Mouse (Mus musculus) embryonic fibroblast, embryonic 13.5 days (primary cell): ENCODE measurements at regions not wholly inside any gene's neighbourhood (a gene's known extent, or its start where the extent isn't known, plus 50 kb on each side); places are given as distances from the start of the nearest gene placed in this dataset.

Experiments
- H3K27ac ChIP-seq: 2 replicates; pipeline ENCODE4 v1.5.1; 2012; ENCODE audit warnings: low read length, control low read depth, inconsistent platforms; ENCODE audit not compliant: insufficient read depth
- H3K4me1 ChIP-seq: 2 replicates; pipeline ENCODE4 v1.6.1; 2011; ENCODE audit warnings: low read length; ENCODE audit not compliant: control insufficient read depth, insufficient read depth
- H3K4me3 ChIP-seq: 2 replicates; pipeline ENCODE4 v1.5.1; 2011; ENCODE audit warnings: mild to moderate bottlenecking, control low read depth, low read length; ENCODE audit not compliant: insufficient read depth
- CTCF ChIP-seq: IDR thresholded peaks from 2 replicates; pipeline ENCODE4 v1.5.1; 2011; ENCODE audit warnings: mild to moderate bottlenecking, control low read depth, low read length, moderate library complexity, borderline replicate concordance; ENCODE audit not compliant: insufficient read depth
- POLR2A ChIP-seq: IDR thresholded peaks from 2 replicates; pipeline ENCODE4 v1.6.1; 2011; ENCODE audit warnings: low read depth, mild to moderate bottlenecking, control low read depth, low read length, moderate library complexity

DNA sequence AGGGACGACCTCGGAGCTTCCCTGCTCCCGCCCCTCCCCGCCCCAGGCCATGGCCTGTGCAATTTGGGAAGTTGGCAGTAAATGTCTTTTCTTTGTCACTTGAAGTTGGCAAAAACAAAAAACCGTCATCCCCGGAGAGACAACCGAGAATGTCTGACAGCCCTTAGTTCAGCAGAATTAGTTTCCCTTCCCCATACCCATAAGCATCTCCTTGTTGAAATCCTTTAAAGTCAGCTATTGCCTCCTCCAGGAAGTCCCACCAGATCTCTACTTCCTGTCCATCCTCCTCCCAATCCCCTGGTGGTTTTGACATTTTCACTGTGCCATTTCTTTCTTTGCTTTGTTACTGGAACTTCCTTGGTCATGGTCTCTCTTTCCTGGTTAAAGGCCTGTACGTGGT is 54.8 kb downstream of the Foxb1 start:
- Histone ChIP-seq H3K4me1 (no peaks in the 10 kb centered on the region), H3K4me3 (no peak overlapping the region), H3K27ac (no peak overlapping the region)
- TF ChIP-seq POLR2A (no peak), CTCF (no peak)

- Histone ChIP-seq H3K27ac (no peak overlapping the region), H3K4me1 (no peaks in the 10 kb centered on the region), H3K4me3 (no peak overlapping the region)
- no peak for TF ChIP-seq POLR2A
- TF ChIP-seq CTCF, result no peak
Measured at GRCm38 (mm10) chr9:69705071-69705470, 55.7 kb downstream of the Foxb1 start.

DNA sequence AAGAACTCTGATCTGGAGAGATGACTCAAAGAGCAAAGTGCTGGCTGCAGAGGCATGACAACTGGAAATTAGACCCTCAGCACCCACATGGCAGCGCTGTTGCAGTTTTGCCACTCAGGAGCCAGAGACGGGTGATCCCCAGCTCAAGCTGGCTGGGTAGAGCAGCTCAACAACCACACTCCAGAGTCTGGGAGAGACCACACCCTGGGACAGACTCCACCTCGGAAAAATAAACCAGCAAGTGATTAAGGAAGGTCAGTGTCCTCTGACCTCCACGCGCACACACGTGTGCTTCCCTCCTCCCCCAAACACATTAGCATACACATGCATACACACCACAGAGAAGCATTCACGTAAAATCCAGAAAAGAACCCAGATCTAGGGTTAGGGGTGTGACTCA is 57.0 kb downstream of the Foxb1 start:
- H3K27ac ChIP-seq, result no peak overlapping the region

GRCm38 (mm10) chr9:69702156-69702928 is 58.4 kb downstream of the Foxb1 start:
- Histone ChIP-seq H3K27ac (no peak overlapping the region), H3K4me3 (no peak overlapping the region), H3K4me1 (no peaks in the 10 kb centered on the region)
- no peak for TF ChIP-seq CTCF
- TF ChIP-seq POLR2A, result no peak

More for the DNA sequence above, 57.0 kb downstream of the Foxb1 start:
- no peak for TF ChIP-seq CTCF
- no peak for TF ChIP-seq POLR2A
- Histone ChIP-seq H3K4me3 (no peak overlapping the region), H3K4me1 (no peaks in the 10 kb centered on the region)

DNA sequence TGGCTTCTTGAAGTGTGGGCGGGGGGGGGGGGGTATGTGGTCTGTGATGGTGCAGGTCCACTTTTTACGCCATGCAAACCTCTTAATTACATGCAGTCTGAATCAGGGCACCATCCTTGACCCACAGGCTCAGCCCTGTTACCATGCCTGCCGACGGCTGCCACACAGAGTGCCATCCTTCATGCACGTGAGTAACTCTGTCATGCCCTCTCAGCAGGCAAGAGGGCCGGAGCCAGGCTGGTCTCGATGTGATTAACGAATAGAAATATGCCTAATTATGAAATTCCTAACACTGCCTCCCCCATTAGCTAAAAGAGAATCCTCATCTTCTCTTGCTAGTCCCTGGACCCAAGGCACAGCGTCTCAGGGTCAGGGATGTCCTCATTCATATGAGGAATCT is 60.0 kb downstream of the Foxb1 start:
- Histone ChIP-seq H3K27ac (no peak overlapping the region), H3K4me3 (no peak overlapping the region), H3K4me1 (no peaks in the 10 kb centered on the region)
- no peak for TF ChIP-seq CTCF
- no peak for TF ChIP-seq POLR2A

GRCm38 (mm10) chr9:69691756-69692155 is 69.0 kb downstream of the Foxb1 start:
- H3K4me3 ChIP-seq, result no peak overlapping the region
- TF ChIP-seq CTCF (no peak), POLR2A (no peak)
- H3K27ac ChIP-seq, result no peak overlapping the region
- H3K4me1 ChIP-seq, result no peaks in the 10 kb centered on the region

DNA sequence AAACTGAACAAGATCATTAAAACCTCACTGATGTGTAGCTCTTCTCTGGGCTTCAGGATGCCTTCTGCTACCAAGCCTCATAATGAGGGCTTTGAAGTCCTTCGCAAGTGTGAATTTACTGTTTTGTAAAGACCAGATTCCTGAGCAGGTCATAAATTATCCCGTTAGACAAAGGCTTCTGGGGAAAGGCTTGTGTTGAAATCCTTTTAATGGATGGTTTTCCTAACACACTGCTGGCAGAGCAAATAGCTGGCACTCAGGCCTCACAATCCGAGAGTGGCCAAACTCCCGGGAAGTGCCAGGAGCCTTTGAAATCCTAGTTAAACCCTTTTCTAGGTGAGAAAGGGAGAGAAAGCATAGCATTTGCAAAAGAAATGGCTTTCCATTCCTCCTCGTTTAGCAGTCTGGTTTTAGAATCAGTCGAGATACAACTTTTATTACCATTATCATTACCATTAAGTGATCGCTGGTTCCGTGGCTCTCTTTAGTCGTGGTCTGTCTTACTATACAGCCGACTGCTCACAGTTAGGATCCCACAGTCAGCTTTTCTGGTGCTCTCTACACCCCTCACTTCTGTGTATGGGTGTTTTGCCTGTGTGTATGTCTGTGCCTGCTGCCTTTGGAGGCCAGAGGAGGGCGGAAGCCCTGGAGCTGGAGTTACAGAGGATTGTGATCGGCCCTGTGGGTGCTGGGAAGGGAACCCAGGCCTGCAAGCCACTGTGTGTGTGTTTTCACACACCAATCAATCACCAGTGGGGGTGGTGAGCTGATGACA is 73.2 kb downstream of the Foxb1 start:
- no peak overlapping the region for H3K4me3 ChIP-seq
- H3K27ac ChIP-seq, result no peak overlapping the region
- H3K4me1 ChIP-seq, result no peaks in the 10 kb centered on the region
- no peak for TF ChIP-seq CTCF
- no peak for TF ChIP-seq POLR2A

DNA sequence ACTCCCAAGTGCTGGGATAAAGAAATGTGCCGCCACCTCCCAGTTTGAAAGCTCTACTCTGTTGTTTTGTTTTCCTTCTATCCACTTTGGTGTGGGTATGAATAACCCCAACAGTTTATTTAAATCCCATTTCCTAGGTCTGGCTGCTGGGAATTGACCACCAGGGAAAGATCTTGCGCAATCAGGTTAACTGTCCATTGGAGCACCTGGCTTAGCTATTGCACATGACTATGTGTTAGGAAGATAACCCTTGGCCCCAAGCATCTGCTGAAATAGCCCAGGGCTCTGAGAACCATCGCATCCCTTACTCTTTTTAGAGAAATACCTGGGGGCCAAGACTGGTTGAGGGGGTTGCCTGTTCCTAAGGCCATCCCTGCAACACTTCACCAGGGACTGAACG is 74.0 kb downstream of the Foxb1 start:
- Histone ChIP-seq H3K4me3 (no peak overlapping the region), H3K4me1 (no peaks in the 10 kb centered on the region), H3K27ac (no peak overlapping the region)
- TF ChIP-seq CTCF (no peak), POLR2A (no peak)

GRCm38 (mm10) chr9:69685630-69686029 is 75.1 kb downstream of the Foxb1 start:
- Histone ChIP-seq H3K27ac (no peak overlapping the region), H3K4me1 (no peaks in the 10 kb centered on the region), H3K4me3 (no peak overlapping the region)
- TF ChIP-seq CTCF (no peak), POLR2A (no peak)

DNA sequence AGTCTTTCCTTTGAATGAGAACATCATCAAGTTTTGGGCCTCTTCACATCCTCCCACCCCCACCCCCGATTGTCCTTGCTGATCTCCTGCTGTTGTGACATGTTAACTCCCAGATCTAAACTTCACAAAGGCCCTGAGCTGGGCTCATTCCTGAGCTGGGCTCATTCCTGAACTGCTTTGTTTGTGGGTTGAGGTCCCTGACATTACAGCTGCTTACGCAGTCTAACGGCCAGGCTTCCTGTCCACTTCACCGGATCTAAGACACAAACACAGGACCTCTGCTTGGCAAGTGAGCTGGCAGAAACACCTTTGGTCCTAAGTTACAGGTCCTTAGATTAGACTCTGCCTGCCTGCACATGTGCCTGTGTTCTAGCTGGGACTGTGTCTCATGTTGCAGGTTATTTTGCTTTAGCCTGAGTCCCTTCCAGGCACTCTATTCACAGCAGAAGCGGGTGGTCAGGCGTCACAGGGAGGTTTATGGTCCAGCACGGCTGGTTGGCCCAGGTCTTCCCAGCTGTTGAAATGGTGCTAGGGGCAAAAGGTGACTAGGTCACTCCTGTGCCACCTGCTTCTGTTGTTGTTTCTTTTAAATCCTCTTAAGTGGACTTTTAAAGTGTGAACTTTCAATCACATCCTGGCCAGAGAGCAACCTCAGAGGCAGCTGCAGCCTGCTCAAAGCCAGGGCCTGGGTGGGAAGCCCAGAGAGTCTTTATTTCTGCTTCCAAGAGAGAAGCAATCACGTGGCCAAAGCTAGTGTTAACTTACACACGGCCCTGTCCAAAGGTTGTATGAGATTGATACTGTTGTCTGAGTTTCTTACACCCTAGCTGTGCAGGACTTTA is 79.1 kb downstream of the Foxb1 start:
- no peak overlapping the region for H3K27ac ChIP-seq
- TF ChIP-seq POLR2A (no peak), CTCF (no peak)

More for the DNA sequence above, 79.1 kb downstream of the Foxb1 start:
- Histone ChIP-seq H3K4me3 (no peak overlapping the region), H3K4me1 (no peaks in the 10 kb centered on the region)
